8 mouse cellular contexts compared by ENCODE assay signal in genomic region chr2:126933921-126934320, GRCm38 (mm10). TPM values are rescaled to one million over a fixed set of nuclear protein-coding genes. Genes with fewer than 3 reads are reported as not detected.
A peak's percentile ranks its signal among the peaks of the same experiment; 100 is the strongest.
DNase-seq lines count a peak whose midpoint lies in the region; ATAC-seq and TF ChIP-seq lines count a peak whose summit lies in the region.

No protein-coding gene starts in this region.

- no peak for ATAC-seq in kidney, embryonic 14.5 days (ENCODE audit: low FRiP score, low TSS enrichment)
- ATAC-seq in heart, embryonic 11.5 days (replicated peaks; ENCODE audit: insufficient number of reproducible peaks, low FRiP score, low TSS enrichment): no peak
- no peak for ATAC-seq in liver, embryonic 15.5 days (ENCODE audit: insufficient read depth)

- peaks cover 3% of the 10 kb centered on the region; the same call in 1 of the 2 replicates for H3K4me1 ChIP-seq in kidney, embryonic 14.5 days (ENCODE audit: control insufficient read depth, insufficient read depth, low read length)
- peaks cover 15% of the 10 kb centered on the region for H3K4me1 ChIP-seq in E14TG2a.4 (replicated peaks; ENCODE audit: low read depth, low read length)
- peaks cover 2% of the 10 kb centered on the region; the same call in 1 of the 2 replicates for H3K4me1 ChIP-seq in heart, embryonic 11.5 days (ENCODE audit: control insufficient read depth, insufficient read depth, low read length)
- H3K4me1 ChIP-seq in liver, embryonic 15.5 days (replicated peaks): peaks cover 16% of the 10 kb centered on the region

- no peak overlapping the region for H3K4me3 ChIP-seq in kidney, embryonic 14.5 days (ENCODE audit: low read length)
- peak overlapping the region; percentile 87; the same call in 1 of the 2 replicates for H3K4me3 ChIP-seq in E14TG2a.4 (replicated peaks; ENCODE audit: low read length)
- H3K4me3 ChIP-seq in heart, embryonic 11.5 days (ENCODE audit: low read depth, low read length): peak overlapping the region; percentile 10; the same call in 1 of the 2 replicates
- H3K4me3 ChIP-seq in liver, embryonic 15.5 days (replicated peaks): no peak overlapping the region; the same call in 1 of the 2 replicates

- TF ChIP-seq CTCF in E14TG2a.4 (conservative IDR thresholded peaks at IDR 0.05; ENCODE audit: low read length): no peak

- no peak overlapping the region; the same call in 1 of the 2 replicates for H3K27ac ChIP-seq in kidney, embryonic 14.5 days (ENCODE audit: low read depth, low read length)
- H3K27ac ChIP-seq in heart, embryonic 11.5 days (ENCODE audit: low read depth, low read length): peak overlapping the region; percentile 98
- 0 out of 2 replicates have a peak overlapping the region, but pooled peaks have one; percentile 89 for H3K27ac ChIP-seq in liver, embryonic 15.5 days (replicated peaks)

- no peaks in the 10 kb centered on the region for H3K27me3 ChIP-seq in kidney, embryonic 14.5 days (ENCODE audit: control insufficient read depth, insufficient read depth, low read length)
- H3K27me3 ChIP-seq in E14TG2a.4 (ENCODE audit: insufficient read depth, low read length): no peaks in the 10 kb centered on the region; the same call in 1 of the 2 replicates
- no peaks in the 10 kb centered on the region for H3K27me3 ChIP-seq in heart, embryonic 11.5 days (ENCODE audit: control insufficient read depth, insufficient read depth, low read length)
- no peaks in the 10 kb centered on the region for H3K27me3 ChIP-seq in liver, embryonic 15.5 days

- no peak overlapping the region; the same call in 1 of the 2 replicates for H3K9ac ChIP-seq in kidney, embryonic 14.5 days (ENCODE audit: low read depth, low read length)
- no peak overlapping the region for H3K9ac ChIP-seq in heart, embryonic 11.5 days (ENCODE audit: low read depth, low read length)
- H3K9ac ChIP-seq in liver, embryonic 15.5 days: no peak overlapping the region

- no peak for DNase-seq in kidney, adult 8-10 months
- no peak for DNase-seq in right cerebral cortex, postnatal 36 days (ENCODE audit: low spot score in 2 of 2)
- DNase-seq in retina, embryonic 14.5 days (ENCODE audit: low spot score): no peak
- DNase-seq in right cerebral cortex, postnatal 25 days: no peak

- peak overlapping the region; percentile 71; the same call in 1 of the 2 replicates for H3K4me2 ChIP-seq in kidney, embryonic 14.5 days (replicated peaks; ENCODE audit: low read depth, low read length)
- H3K4me2 ChIP-seq in heart, embryonic 11.5 days: peak overlapping the region; percentile 68; the same call in 1 of the 2 replicates
- 0 out of 2 replicates have a peak overlapping the region, but pooled peaks have one; percentile 86 for H3K4me2 ChIP-seq in liver, embryonic 15.5 days

- no peaks in the 10 kb centered on the region for H3K36me3 ChIP-seq in kidney, embryonic 14.5 days (ENCODE audit: control insufficient read depth, insufficient read depth, low read length)
- H3K36me3 ChIP-seq in E14TG2a.4 (ENCODE audit: insufficient read depth, low read length): no peaks in the 10 kb centered on the region
- H3K36me3 ChIP-seq in heart, embryonic 11.5 days (ENCODE audit: control insufficient read depth, insufficient read depth, low read length): no peaks in the 10 kb centered on the region
- H3K36me3 ChIP-seq in liver, embryonic 15.5 days (replicated peaks): no peaks in the 10 kb centered on the region

- H3K9me3 ChIP-seq in kidney, embryonic 14.5 days (ENCODE audit: control insufficient read depth, low read length): no peaks in the 10 kb centered on the region
- H3K9me3 ChIP-seq in E14TG2a.4 (ENCODE audit: low read length): no peaks in the 10 kb centered on the region
- no peaks in the 10 kb centered on the region for H3K9me3 ChIP-seq in heart, embryonic 11.5 days (replicated peaks; ENCODE audit: control insufficient read depth, low read length)
- H3K9me3 ChIP-seq in liver, embryonic 15.5 days (replicated peaks): no peaks in the 10 kb centered on the region

RNA-seq across cellular contexts. Expression of gene Sppl2a, which starts 0.9 kb away (rescaled TPM):
- 39.1 and 47.0 TPM in 2 replicates for polyA plus RNA-seq in kidney, embryonic 14.5 days (2014; fragmentation: Nextera tagmentation; extraction: Ambion mirVana)
- 32.1 and 36.4 TPM in 2 replicates for polyA plus RNA-seq in heart, embryonic 11.5 days (2014; fragmentation: Nextera tagmentation; extraction: Ambion mirVana)
- 20.0 and 25.3 TPM in 2 replicates for polyA plus RNA-seq in liver, embryonic 15.5 days (2015; fragmentation: Nextera tagmentation; extraction: Ambion mirVana)

RNA-seq across cellular contexts. Expression of gene Trpm7, which starts 57.9 kb away (rescaled TPM):
- polyA plus RNA-seq in kidney, embryonic 14.5 days (2014; fragmentation: Nextera tagmentation; extraction: Ambion mirVana): 33.4 and 62.8 TPM in 2 replicates
- 39.4 and 49.9 TPM in 2 replicates for polyA plus RNA-seq in heart, embryonic 11.5 days (2014; fragmentation: Nextera tagmentation; extraction: Ambion mirVana)
- 18.6 and 20.0 TPM in 2 replicates for polyA plus RNA-seq in liver, embryonic 15.5 days (2015; fragmentation: Nextera tagmentation; extraction: Ambion mirVana)

Comparison
In these comparisons a context has a peak if more than half of its experiments do, and no peak if none do; other contexts are left out.
1. H3K4me3 ChIP-seq: peak in E14TG2a.4 (single experiment) and heart, embryonic 11.5 days (single experiment); none in kidney, embryonic 14.5 days (single experiment) and liver, embryonic 15.5 days (single experiment).
2. Peak in every context shown above with its lines, with median percentiles within 50 percentile points of each other: H3K4me2 ChIP-seq.